Mouse (Mus musculus): Measurements from ENCODE around the gene Gm12185. TPM values are rescaled to one million over a fixed set of nuclear protein-coding genes. Genes with fewer than 3 reads are reported as not detected.
"Not testable (repeated sequence)": the region's sequence is repeated elsewhere in the genome, so short reads cannot be mapped to it uniquely, and the experiment has no call there.

Gene Gm12185
- total RNA-seq (2021): under 1 TPM; 0.06 to 0.10 TPM

DNA sequence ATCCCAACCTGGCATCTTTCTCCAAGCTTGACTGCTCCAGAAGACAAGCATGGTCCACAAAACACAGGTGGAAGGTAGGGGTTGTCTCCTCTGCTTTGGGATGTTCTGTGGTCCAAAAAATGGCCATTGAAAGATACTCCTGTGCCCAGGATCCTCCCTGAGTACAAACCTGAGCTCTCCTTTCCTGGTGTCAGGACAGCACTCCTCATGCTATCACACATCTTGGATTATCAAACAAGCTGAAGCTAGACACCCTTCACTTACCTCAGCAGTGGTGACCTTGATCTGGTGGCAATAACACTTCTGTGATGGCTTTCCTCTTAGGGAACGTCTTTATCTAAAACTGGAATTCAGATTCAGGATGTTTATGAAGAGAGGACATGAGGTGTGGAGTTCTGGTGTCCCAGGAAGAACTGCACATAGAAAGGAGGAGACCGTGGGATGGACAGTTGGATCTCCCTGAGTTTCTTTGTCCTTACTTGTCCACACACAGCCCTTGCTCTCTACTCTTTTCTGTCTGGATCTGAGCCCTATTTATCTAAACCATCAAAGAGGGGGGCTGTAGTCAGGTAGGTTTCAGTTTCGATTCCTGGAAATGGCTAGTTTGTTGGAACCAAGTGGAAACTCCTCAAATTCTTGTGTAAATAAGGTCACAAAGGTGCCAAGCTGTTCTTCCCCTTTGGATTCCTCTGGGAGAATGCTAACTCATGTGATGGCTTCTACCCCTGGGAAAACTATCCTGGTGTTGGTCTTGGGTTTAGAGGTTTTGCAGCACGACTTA lies at the start of gene Gm12185:
Gene Gm12185 (minus strand): TSS at position 487 of the 781 bp plus-strand sequence.
- intact Hi-C loops (cut with DNase I); DNase-seq: not testable (repeated sequence)

DNA sequence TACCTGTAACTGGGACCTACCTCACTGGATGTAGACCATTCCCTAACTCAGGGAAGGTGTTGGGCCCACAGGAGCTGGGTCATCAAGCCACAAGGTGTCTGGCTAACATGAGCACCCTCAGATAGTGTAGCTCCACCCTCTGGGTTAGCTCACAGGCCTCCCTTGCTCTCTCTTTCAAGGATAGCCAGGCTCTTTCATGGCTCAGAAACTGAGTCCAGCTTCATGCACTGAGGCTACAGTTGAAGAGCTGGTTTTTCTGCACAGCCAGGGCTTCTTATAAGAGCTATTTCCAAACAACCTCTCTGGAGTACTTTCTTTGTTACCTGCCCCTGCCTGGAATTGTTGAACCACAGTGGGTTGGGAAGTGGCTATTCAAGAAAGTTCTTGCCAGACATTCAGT lies 20.0 kb upstream of the Gm12185 start:
- intact Hi-C loops (cut with DNase I); DNase-seq: not testable (repeated sequence)

GRCm38 (mm10) chr11:49006785-49007184 lies 14.8 kb upstream of the Gm12185 start:
- intact Hi-C loops (cut with DNase I): not testable (repeated sequence)

GRCm38 (mm10) chr11:49006317-49006716 lies 14.3 kb upstream of the Gm12185 start:
- DNase-seq: not testable (repeated sequence)

More at GRCm38 (mm10) chr11:49006785-49007184, 14.8 kb upstream of the Gm12185 start:
- not testable (repeated sequence) for DNase-seq

GRCm38 (mm10) chr11:49000411-49000810 lies 8.4 kb upstream of the Gm12185 start:
- DNase-seq; intact Hi-C loops (cut with DNase I): not testable (repeated sequence)

More at GRCm38 (mm10) chr11:49006317-49006716, 14.3 kb upstream of the Gm12185 start:
- intact Hi-C loops (cut with DNase I): not testable (repeated sequence)

GRCm38 (mm10) chr11:48994018-48994417 lies 2.0 kb upstream of the Gm12185 start, which contains the start of gene Tgtp1:
TSS of gene Tgtp1 (minus strand) at chr11:48994172.
- intact Hi-C loops (cut with DNase I); DNase-seq: not testable (repeated sequence)

GRCm38 (mm10) chr11:48993296-48993695 lies 1.3 kb upstream of the Gm12185 start:
- DNase-seq; intact Hi-C loops (cut with DNase I): not testable (repeated sequence)

DNA sequence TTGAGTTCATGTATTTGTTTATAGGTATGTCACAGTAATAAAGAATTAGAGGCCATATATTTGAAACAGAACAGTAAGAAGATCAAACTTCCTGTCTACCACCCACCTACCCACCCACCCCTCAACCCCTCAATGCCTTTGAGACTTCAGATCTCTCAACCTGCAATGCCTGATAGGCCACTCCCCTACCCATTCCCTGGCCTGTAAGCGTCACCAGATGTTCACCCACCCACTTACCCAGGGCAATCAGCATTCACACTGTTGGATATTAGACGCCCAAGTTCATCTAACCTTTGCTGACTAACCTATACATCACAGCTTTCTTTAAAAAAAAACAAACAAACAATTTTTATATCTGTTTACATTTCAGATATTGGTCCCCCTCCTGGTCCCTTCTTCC lies 2.0 kb downstream of the Gm12185 start:
- intact Hi-C loops (cut with DNase I); DNase-seq: not testable (repeated sequence)

DNA sequence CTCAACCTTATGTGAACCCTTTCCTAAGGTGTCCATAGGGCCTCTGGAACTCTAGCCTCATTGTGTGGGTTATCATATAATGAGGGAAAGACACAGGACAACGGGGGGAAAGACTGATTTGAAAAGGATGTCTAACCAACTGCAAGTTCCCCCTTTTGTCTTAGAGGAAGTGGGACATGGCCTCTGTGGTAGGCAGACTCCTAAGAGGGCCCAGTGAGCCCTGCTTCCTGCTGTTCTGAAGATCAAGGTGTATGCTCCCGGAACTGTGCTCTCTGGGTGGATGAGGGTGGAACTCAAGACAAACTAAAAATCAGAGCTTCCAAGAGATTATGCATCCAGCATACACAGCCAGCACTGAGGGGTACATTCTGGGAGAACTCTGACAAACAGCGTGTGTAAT lies 3.8 kb downstream of the Gm12185 start:
- intact Hi-C loops (cut with DNase I); DNase-seq: not testable (repeated sequence)

- intact Hi-C loops (cut with DNase I); DNase-seq: not testable (repeated sequence)
Observed at GRCm38 (mm10) chr11:48982848-48983247, 9.2 kb downstream of the Gm12185 start.

GRCm38 (mm10) chr11:48980052-48980451 lies 12.0 kb downstream of the Gm12185 start:
- intact Hi-C loops (cut with DNase I); DNase-seq: not testable (repeated sequence)

DNA sequence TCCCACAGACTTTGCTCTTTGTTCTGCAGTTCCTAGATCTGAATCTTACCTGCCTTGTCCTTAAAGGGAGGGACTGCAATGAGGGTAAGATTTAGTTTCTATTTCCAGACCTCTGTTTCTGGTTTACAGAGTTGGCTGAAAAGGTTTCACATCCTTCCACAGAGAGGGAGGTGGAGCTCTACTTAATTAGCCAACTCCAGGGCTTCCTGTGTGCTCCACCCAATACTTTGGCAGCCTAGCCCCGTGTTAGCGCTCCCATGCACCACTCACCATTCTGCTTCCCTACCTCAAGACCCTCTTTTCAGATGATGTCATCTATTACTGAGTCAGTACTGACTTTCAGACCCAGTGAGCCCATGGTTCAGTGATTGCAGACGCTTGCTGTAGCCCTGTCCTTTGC lies 12.8 kb downstream of the Gm12185 start, which contains the start of gene 9930111J21Rik1:
Gene 9930111J21Rik1 (minus strand): TSS at position 148 of the 400 bp plus-strand sequence.
- intact Hi-C loops (cut with DNase I); DNase-seq: not testable (repeated sequence)

GRCm38 (mm10) chr11:48978240-48978939 lies 13.6 kb downstream of the Gm12185 start, which contains the start of gene Olfr56:
TSS of gene Olfr56 (plus strand) at chr11:48978889.
- DNase-seq; intact Hi-C loops (cut with DNase I): not testable (repeated sequence)

- DNase-seq; intact Hi-C loops (cut with DNase I): not testable (repeated sequence)
Observed at GRCm38 (mm10) chr11:48974686-48975085, 17.3 kb downstream of the Gm12185 start.

- intact Hi-C loops (cut with DNase I); DNase-seq: not testable (repeated sequence)
Observed at GRCm38 (mm10) chr11:48946090-48946489, 45.9 kb downstream of the Gm12185 start, which contains the start of gene Psme2b. TSS of gene Psme2b (minus strand) at chr11:48946190.

- DNase-seq; intact Hi-C loops (cut with DNase I): not testable (repeated sequence)
Observed at GRCm38 (mm10) chr11:48939286-48939685, 52.7 kb downstream of the Gm12185 start.

- intact Hi-C loops (cut with DNase I): not testable (repeated sequence)
Observed at GRCm38 (mm10) chr11:48935291-48935690, 56.7 kb downstream of the Gm12185 start.

GRCm38 (mm10) chr11:48933923-48934322 lies 58.1 kb downstream of the Gm12185 start:
- DNase-seq; intact Hi-C loops (cut with DNase I): not testable (repeated sequence)

More at GRCm38 (mm10) chr11:48935291-48935690, 56.7 kb downstream of the Gm12185 start:
- DNase-seq: not testable (repeated sequence)

DNA sequence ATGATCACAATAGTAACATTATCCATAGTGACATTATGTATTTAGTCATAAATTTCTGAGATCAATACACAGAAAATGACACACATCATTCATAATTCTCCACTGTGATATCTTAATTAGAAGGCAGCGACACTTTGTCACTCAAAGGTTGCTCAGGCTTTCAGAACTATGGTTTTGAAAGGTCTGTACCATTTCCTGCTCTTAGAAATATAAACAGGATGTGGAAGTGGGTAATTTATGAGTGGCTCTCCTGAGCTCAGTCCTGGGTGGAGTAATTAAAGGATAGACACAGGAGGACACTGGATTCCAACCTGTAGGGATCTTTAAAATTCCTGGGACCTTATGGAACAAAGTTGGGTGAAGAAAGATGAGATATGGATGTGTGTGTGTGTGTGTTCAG lies 58.6 kb downstream of the Gm12185 start:
- intact Hi-C loops (cut with DNase I); DNase-seq: not testable (repeated sequence)

GRCm38 (mm10) chr11:48928068-48928467 lies 64.0 kb downstream of the Gm12185 start:
- intact Hi-C loops (cut with DNase I); DNase-seq: not testable (repeated sequence)

DNA sequence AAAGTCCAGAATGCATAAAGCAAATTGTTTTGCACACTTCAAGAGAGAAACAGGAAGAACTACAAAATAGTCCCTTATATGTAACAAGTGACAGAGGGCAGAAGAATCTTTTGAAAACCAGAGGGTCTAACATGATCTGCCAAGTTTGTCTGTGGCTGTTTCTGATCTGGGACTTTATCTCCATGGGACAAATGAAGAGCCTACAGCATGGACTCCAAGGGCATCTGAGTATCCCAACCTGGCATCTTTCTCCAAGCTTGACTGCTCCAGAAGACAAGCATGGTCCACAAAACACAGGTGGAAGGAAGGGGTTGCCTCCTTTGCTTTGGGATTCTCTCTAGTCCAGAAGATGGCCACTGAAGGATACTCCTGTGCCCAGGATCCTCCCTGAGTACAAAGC lies 65.6 kb downstream of the Gm12185 start:
- DNase-seq; intact Hi-C loops (cut with DNase I): not testable (repeated sequence)
